ENCODE assay signal across 8 mouse cellular contexts in genomic region chr16:30510504-30511451, GRCm38 (mm10). TPM values are rescaled to one million over a fixed set of nuclear protein-coding genes. Genes with fewer than 3 reads are reported as not detected.
DNase-seq lines count a peak whose midpoint lies in the region; ATAC-seq and TF ChIP-seq lines count a peak whose summit lies in the region.

No protein-coding gene starts in this region.

- H3K27ac ChIP-seq in forebrain, embryonic 15.5 days (replicated peaks) = peak overlapping the region; percentile 94

- TF ChIP-seq CTCF in E14TG2a.4 (conservative IDR thresholded peaks at IDR 0.05; ENCODE audit: low read length) = no peak
- no peak for TF ChIP-seq CTCF in lung, adult 2 months (IDR thresholded peaks at IDR 0.05; ENCODE audit: insufficient read depth, low read length)

- DNase-seq in cerebellum, adult 11 months = peak; percentile 88
- peak; percentile 76 for DNase-seq in heart, postnatal 25 days (ENCODE audit: low spot score)
- DNase-seq in layer of hippocampus, adult 18-20 months (ENCODE audit: low spot score in 2 of 2) = peak; percentile 76 to 92
- peak; percentile 83 for DNase-seq in lung, adult 2 months
- peak; percentile 85 for DNase-seq in testis, postnatal 14 days (ENCODE audit: low spot score)

- H3K27me3 ChIP-seq in E14TG2a.4 (ENCODE audit: insufficient read depth, low read length) = peaks cover 11% of the 10 kb centered on the region; the same call in 1 of the 2 replicates
- H3K27me3 ChIP-seq in forebrain, embryonic 15.5 days = no peaks in the 10 kb centered on the region

- WGBS in forebrain, embryonic 15.5 days = 2% methylated on average over 44 of the region's 44 CpGs
- 3% methylated on average over 44 of the region's 44 CpGs for WGBS in lung, adult 2 months

- H3K4me3 ChIP-seq in E14TG2a.4 (replicated peaks; ENCODE audit: low read length) = peak overlapping the region; percentile 84
- peak overlapping the region; percentile 71 for H3K4me3 ChIP-seq in forebrain, embryonic 15.5 days
- H3K4me3 ChIP-seq in lung, adult 2 months (replicated peaks; ENCODE audit: extremely low read depth, low read depth, low read length) = peak overlapping the region; percentile 72

- H3K36me3 ChIP-seq in E14TG2a.4 (ENCODE audit: insufficient read depth, low read length) = no peaks in the 10 kb centered on the region
- peaks cover 13% of the 10 kb centered on the region for H3K36me3 ChIP-seq in forebrain, embryonic 15.5 days

- peaks cover 58% of the 10 kb centered on the region for H3K4me1 ChIP-seq in E14TG2a.4 (replicated peaks; ENCODE audit: low read depth, low read length)
- H3K4me1 ChIP-seq in forebrain, embryonic 15.5 days = peaks cover 24% of the 10 kb centered on the region
- peaks cover 11% of the 10 kb centered on the region for H3K4me1 ChIP-seq in lung, adult 2 months (ENCODE audit: control insufficient read depth, insufficient read depth, low read length)

- no peaks in the 10 kb centered on the region for H3K9me3 ChIP-seq in E14TG2a.4 (ENCODE audit: low read length)
- H3K9me3 ChIP-seq in forebrain, embryonic 15.5 days = no peaks in the 10 kb centered on the region

- H3K9ac ChIP-seq in forebrain, embryonic 15.5 days (replicated peaks) = peak overlapping the region; percentile 86

- TF ChIP-seq POLR2A in lung, adult 2 months (IDR thresholded peaks at IDR 0.05; ENCODE audit: borderline replicate concordance, extremely low read depth, low read depth, low read length) = peak; percentile 90; the same call in 1 of the 2 replicates

- H3K4me2 ChIP-seq in forebrain, embryonic 15.5 days (replicated peaks) = peak overlapping the region; percentile 52

- ATAC-seq in forebrain, embryonic 15.5 days (replicated peaks) = peak; percentile 93
- ATAC-seq in neutrophil, adult 5-6 weeks (ENCODE audit: extremely low read depth, insufficient number of reproducible peaks, low FRiP score, poor library complexity, severe bottlenecking) = peak; percentile 75

- intact Hi-C loops in heart, postnatal 25 days (cut with DNase I) = no loop called here

RNA-seq across cellular contexts. Expression of gene Tmem44, which starts 39.9 kb away (rescaled TPM):
- polyA plus RNA-seq in forebrain, embryonic 15.5 days (2015; fragmentation: Nextera tagmentation; extraction: Ambion mirVana) = 89.0 and 89.6 TPM in 2 replicates
- total RNA-seq in heart, postnatal 25 days (2021) = 1 to 10 TPM; 6.5 to 7.8 TPM
- total RNA-seq in layer of hippocampus, adult 18-20 months (2021) = 10 to 100 TPM; 27.9 to 33.1 TPM
- 55.5 and 57.0 TPM in 2 replicates for polyA plus RNA-seq in lung, adult 2 months (2012; rRNA removed)
- not detected in 2 replicates for total RNA-seq in neutrophil, adult 5-6 weeks (2017)

Comparison
In these comparisons a context has a peak if more than half of its experiments do, and no peak if none do; other contexts are left out.
1. Peak in every context shown above with its lines: DNase-seq, ATAC-seq, H3K4me3 ChIP-seq and H3K27ac ChIP-seq.